Mouse (Mus musculus): ENCODE data around the gene Cd55b. TPM values are rescaled to one million over a fixed set of nuclear protein-coding genes. Genes with fewer than 3 reads are reported as not detected.

The Cd55b gene
- total and polyA plus RNA-seq, 3 experiments: not detected

DNA sequence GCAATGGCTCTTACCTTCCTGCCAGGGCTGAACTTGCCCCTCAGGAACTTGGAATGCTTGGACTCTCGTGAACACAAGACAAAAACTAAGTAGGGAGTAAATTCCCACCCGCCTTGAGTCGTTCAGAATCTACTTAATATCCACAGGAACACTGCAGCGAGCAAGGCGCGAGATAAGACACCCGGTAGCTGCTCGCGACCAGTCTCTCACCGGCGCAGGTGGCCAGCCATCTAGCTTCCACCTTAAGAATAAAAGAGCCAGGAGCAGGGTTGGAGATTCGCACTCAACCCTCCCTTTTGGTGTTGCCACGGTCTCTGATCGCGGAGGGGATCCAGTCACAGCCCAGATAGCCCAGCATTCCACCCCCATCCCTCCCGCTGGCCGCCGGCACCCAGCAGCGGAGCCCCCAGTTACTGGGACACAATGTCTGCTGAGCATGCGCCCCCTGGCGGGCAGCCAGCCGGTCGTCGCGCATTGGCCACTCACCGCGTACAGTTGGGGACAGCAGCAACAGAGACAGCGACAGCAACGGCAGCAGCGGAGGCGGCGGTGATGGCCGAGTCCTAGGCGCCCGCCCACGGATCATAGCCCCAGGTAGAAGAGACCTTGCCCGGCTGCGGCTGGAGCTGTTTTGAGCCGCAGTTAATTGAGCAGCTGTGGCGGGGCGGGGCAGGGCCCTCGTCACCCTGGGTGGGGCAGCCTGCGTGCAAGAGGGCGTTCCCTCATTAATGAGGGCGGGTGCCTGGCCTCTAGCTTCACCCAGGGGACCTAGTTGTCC lies 39.5 kb upstream of the Cd55b start, which contains the start of gene Cd55:
TSS of gene Cd55 (minus strand) at position 661 of the 778 bp plus-strand sequence.
- no peaks in the 10 kb centered on the region for H3K9me3 ChIP-seq (replicated peaks; ENCODE audit: insufficient read depth, low read length)
- H3K4me3 ChIP-seq (ENCODE audit: control insufficient read depth in 1 of 2, insufficient read depth in 1 of 2, low read depth in 2 of 2, low read length in 2 of 2): peak within 1 kb of the TSS; percentile 78 to 81
- H3K36me3 ChIP-seq (ENCODE audit: control insufficient read depth in 1 of 2, insufficient read depth in 2 of 2, low read length in 2 of 2): peaks cover 2 to 25% of the 10 kb centered on the region in 2 experiments
- peak; percentile 93 for DNase-seq (ENCODE audit: low read depth, low spot score)
- peak; percentile 94; the same call in 1 of the 2 replicates for TF ChIP-seq UBTF (IDR thresholded peaks at IDR 0.05; ENCODE audit: borderline replicate concordance, insufficient read depth, low read depth, low read length)
- peak; percentile 58 for TF ChIP-seq MXI1 (IDR thresholded peaks at IDR 0.05; ENCODE audit: low read depth, low read length)
- TF ChIP-seq TBP (IDR thresholded peaks at IDR 0.05; ENCODE audit: low read depth, low read length): peak; percentile 40; the same call in 1 of the 2 replicates
- peak; percentile 51; the same call in 1 of the 2 replicates for TF ChIP-seq TCF12 (IDR thresholded peaks at IDR 0.05; ENCODE audit: low read depth, low read length)
- TF ChIP-seq E2F4 (IDR thresholded peaks at IDR 0.05; ENCODE audit: borderline replicate concordance, low read depth, low read length): no peak
- no peak for TF ChIP-seq ZNF384 (IDR thresholded peaks at IDR 0.05; ENCODE audit: low read depth, low read length)
- TF ChIP-seq CHD2 (IDR thresholded peaks at IDR 0.05; ENCODE audit: low read length): no peak
- TF ChIP-seq NRF1 (IDR thresholded peaks at IDR 0.05; ENCODE audit: insufficient read depth, low read depth, low read length, poor library complexity, severe bottlenecking): peak; percentile 67
- TF ChIP-seq USF1 (IDR thresholded peaks at IDR 0.05; ENCODE audit: low read depth, low read length): no peak
- TF ChIP-seq RCOR1 (IDR thresholded peaks at IDR 0.05; ENCODE audit: low read depth, low read length): no peak
- TF ChIP-seq ELF1 (IDR thresholded peaks at IDR 0.05; ENCODE audit: low read depth, low read length): no peak
- no peak; the same call in 1 of the 2 replicates for TF ChIP-seq NELFE (IDR thresholded peaks at IDR 0.05; ENCODE audit: low read depth, low read length)
- TF ChIP-seq JUND (IDR thresholded peaks at IDR 0.05; ENCODE audit: low read depth, low read length): no peak
- TF ChIP-seq ETS1 (IDR thresholded peaks at IDR 0.05; ENCODE audit: low read depth, low read length): no peak; the same call in 1 of the 2 replicates
- peak; percentile 66 for TF ChIP-seq MAZ (IDR thresholded peaks at IDR 0.05; ENCODE audit: low read depth, low read length)
- TF ChIP-seq SMC3 (IDR thresholded peaks at IDR 0.05; ENCODE audit: low read depth, low read length): peak; percentile 56
- no peak for TF ChIP-seq BHLHE40 (IDR thresholded peaks at IDR 0.05; ENCODE audit: borderline replicate concordance, low read depth, low read length)
- peak; percentile 53 for TF ChIP-seq GATA1 (IDR thresholded peaks at IDR 0.05; ENCODE audit: low read depth, low read length)
- TF ChIP-seq CTCF (IDR thresholded peaks at IDR 0.05 in 2 of 3, conservative IDR thresholded peaks at IDR 0.05 in 1 of 3; ENCODE audit: control insufficient read depth in 1 of 3, insufficient read depth in 1 of 3, low read depth in 2 of 3, low read length in 3 of 3, poor library complexity in 1 of 3, severe bottlenecking in 1 of 3): peak; percentile 56 to 94 (median 79)
- 0 out of 2 replicates have a peak, but pooled peaks have one; percentile 47 for TF ChIP-seq ZMIZ1 (IDR thresholded peaks at IDR 0.05; ENCODE audit: low read depth, low read length)
- TF ChIP-seq TAL1 (IDR thresholded peaks at IDR 0.05; ENCODE audit: low read length): no peak
- TF ChIP-seq GABPA (IDR thresholded peaks at IDR 0.05; ENCODE audit: low read depth, low read length): no peak
- TF ChIP-seq POLR2AphosphoS5 (IDR thresholded peaks at IDR 0.05; ENCODE audit: borderline replicate concordance, low read depth, low read length): no peak
- TF ChIP-seq RAD21 (IDR thresholded peaks at IDR 0.05; ENCODE audit: low read depth, low read length): peak; percentile 22
- TF ChIP-seq MYC (IDR thresholded peaks at IDR 0.05; ENCODE audit: low read depth, low read length): no peak
- no peak for TF ChIP-seq EP300 (IDR thresholded peaks at IDR 0.05; ENCODE audit: low read depth in 1 of 2, low read length in 2 of 2)
- peak; percentile 43 to 51; a peak in 3 of 4 replicates for TF ChIP-seq POLR2A (IDR thresholded peaks at IDR 0.05; ENCODE audit: control insufficient read depth in 1 of 2, insufficient read depth in 1 of 2, low read depth in 1 of 2, low read length in 2 of 2, poor library complexity in 1 of 2)
- TF ChIP-seq ZKSCAN1 (IDR thresholded peaks at IDR 0.05; ENCODE audit: low read depth, low read length): no peak
- peak; percentile 63 for TF ChIP-seq SIN3A (IDR thresholded peaks at IDR 0.05; ENCODE audit: low read length)
- TF ChIP-seq KAT2A (conservative IDR thresholded peaks at IDR 0.05; ENCODE audit: low read depth, low read length): no peak
- no peak for TF ChIP-seq CHD1 (IDR thresholded peaks at IDR 0.05; ENCODE audit: low read depth, low read length)
- TF ChIP-seq MEF2A (IDR thresholded peaks at IDR 0.05; ENCODE audit: extremely low read depth, insufficient replicate concordance, low read depth, low read length, poor library complexity, severe bottlenecking): no peak
- peak within 1 kb of the TSS; percentile 33 for H3K27ac ChIP-seq (ENCODE audit: control insufficient read depth, low read depth, low read length)
- H3K4me1 ChIP-seq (ENCODE audit: control insufficient read depth in 1 of 2, insufficient read depth in 2 of 2, low read length in 2 of 2): peaks cover 0 to 9% of the 10 kb centered on the region in 2 experiments; a peak in 2 of 4 replicates
- H3K9ac ChIP-seq (ENCODE audit: control insufficient read depth, low read depth, low read length, poor library complexity, severe bottlenecking): peak within 1 kb of the TSS; percentile 85
- no peaks in the 10 kb centered on the region for H3K27me3 ChIP-seq (ENCODE audit: control insufficient read depth in 1 of 2, insufficient read depth in 2 of 2, low read length in 2 of 2)
- peaks cover 3% of the 10 kb centered on the region for H3K79me2 ChIP-seq (ENCODE audit: control insufficient read depth, insufficient read depth, low read length, poor library complexity)

Measured in MEL (cell line).